Comparison of ENCODE assay signal across 25 mouse cellular contexts in genomic region chr12:102296361-102296760, GRCm38 (mm10). TPM values are rescaled to one million over a fixed set of nuclear protein-coding genes. Genes with fewer than 3 reads are reported as not detected.
DNase-seq lines count a peak whose midpoint lies in the region; ATAC-seq and TF ChIP-seq lines count a peak whose summit lies in the region.
"Had no signal": no experiment of that assay in that cellular context is flagged by ENCODE, and none has a peak within 500 bp of the region (broad histone marks: within the 10 kb centered on the region; RNA-seq: fewer than 3 reads in every experiment).

No protein-coding gene starts in this region.

- WGBS in liver, postnatal 0 days (ENCODE audit: insufficient replicate concordance) = 78% methylated on average over 1 of the region's 1 CpGs
- WGBS in liver, embryonic 12.5 days (ENCODE audit: insufficient replicate concordance) = 86% methylated on average over 1 of the region's 1 CpGs
- 78% methylated on average over 1 of the region's 1 CpGs for WGBS in macrophage (ENCODE audit: missing documents)

- no peaks in the 10 kb centered on the region for H3K9me3 ChIP-seq in liver, postnatal 0 days (ENCODE audit: low read length)
- no peaks in the 10 kb centered on the region for H3K9me3 ChIP-seq in liver, embryonic 12.5 days (replicated peaks)
- H3K9me3 ChIP-seq: forebrain, embryonic 10.5 days; forebrain, embryonic 13.5 days; heart, embryonic 15.5 days; hindbrain, embryonic 10.5 days; hindbrain, embryonic 13.5 days had no signal

- peaks cover 43% of the 10 kb centered on the region for H3K4me1 ChIP-seq in liver, postnatal 0 days (ENCODE audit: insufficient read depth)
- peaks cover 70% of the 10 kb centered on the region for H3K4me1 ChIP-seq in liver, embryonic 12.5 days
- H3K4me1 ChIP-seq: forebrain, embryonic 13.5 days had no signal

- ATAC-seq in liver, postnatal 0 days = no peak
- no peak for ATAC-seq in liver, embryonic 12.5 days
- ATAC-seq: activated CD4-positive, CD25-positive, alpha-beta regulatory T cell, adult 4 months; forebrain, embryonic 13.5 days; forebrain, embryonic 16.5 days; hindbrain, embryonic 16.5 days had no signal

- H3K4me2 ChIP-seq in liver, postnatal 0 days (ENCODE audit: low read depth, low read length) = no peak overlapping the region
- no peak overlapping the region for H3K4me2 ChIP-seq in liver, embryonic 12.5 days
- H3K4me2 ChIP-seq: forebrain, embryonic 13.5 days; heart, embryonic 11.5 days; heart, embryonic 15.5 days; hindbrain, embryonic 13.5 days had no signal

- H3K79me2 ChIP-seq in macrophage (ENCODE audit: inconsistent target) = peaks cover 77% of the 10 kb centered on the region

- H3K27me3 ChIP-seq in liver, postnatal 0 days (ENCODE audit: insufficient read depth, low read length) = no peaks in the 10 kb centered on the region
- H3K27me3 ChIP-seq in liver, embryonic 12.5 days (replicated peaks) = no peaks in the 10 kb centered on the region
- H3K27me3 ChIP-seq: forebrain, embryonic 13.5 days; heart, embryonic 15.5 days; hindbrain, embryonic 13.5 days had no signal

- no peak for DNase-seq in liver, postnatal 0 days
- DNase-seq in lung, postnatal 36 days = peak; percentile 57
- DNase-seq in lung, postnatal 14 days = no peak
- no peak for DNase-seq in B cell, adult 2 months
- DNase-seq: adrenal gland, adult 8-10 months; adrenal gland, postnatal 25 days; cerebellum, adult 18-20 months; cerebellum, adult 9-10 months; cerebellum, postnatal 14 days; gastrocnemius, postnatal 10 days; gastrocnemius, postnatal 36 days; heart, adult 2 months; heart, postnatal 10 days; heart, postnatal 36 days had no signal

- TF ChIP-seq CTCF in liver, postnatal 0 days (IDR thresholded peaks at IDR 0.05; ENCODE audit: low read depth) = no peak

- TF ChIP-seq EP300 in liver, postnatal 0 days (IDR thresholded peaks at IDR 0.05; ENCODE audit: low read depth) = no peak

- no peak overlapping the region for H3K9ac ChIP-seq in liver, postnatal 0 days (replicated peaks)
- H3K9ac ChIP-seq in liver, embryonic 12.5 days = no peak overlapping the region
- H3K9ac ChIP-seq: forebrain, embryonic 13.5 days; heart, embryonic 15.5 days; hindbrain, embryonic 13.5 days had no signal

- no peak overlapping the region for H3K4me3 ChIP-seq in liver, postnatal 0 days (ENCODE audit: low read depth, low read length)
- H3K4me3 ChIP-seq in liver, embryonic 12.5 days = no peak overlapping the region
- no peak overlapping the region for H3K4me3 ChIP-seq in macrophage (ENCODE audit: inconsistent target)
- H3K4me3 ChIP-seq: forebrain, embryonic 10.5 days; forebrain, embryonic 13.5 days; heart, adult 2 months; heart, embryonic 15.5 days; hindbrain, embryonic 10.5 days; hindbrain, embryonic 13.5 days had no signal

- peak overlapping the region; percentile 48 for H3K27ac ChIP-seq in liver, postnatal 0 days (ENCODE audit: low read depth)
- H3K27ac ChIP-seq in liver, embryonic 12.5 days = no peak overlapping the region
- H3K27ac ChIP-seq in macrophage = peak overlapping the region; percentile 27; the same call in 1 of the 2 replicates
- H3K27ac ChIP-seq: forebrain, embryonic 10.5 days; forebrain, embryonic 13.5 days; heart, adult 2 months; heart, embryonic 15.5 days; hindbrain, embryonic 10.5 days; hindbrain, embryonic 13.5 days had no signal

- H3K36me3 ChIP-seq in liver, postnatal 0 days (replicated peaks; ENCODE audit: insufficient read depth, low read length) = 0 out of 2 replicates have a peak, but pooled peaks cover 2% of the 10 kb centered on the region
- H3K36me3 ChIP-seq in liver, embryonic 12.5 days = peaks cover 3% of the 10 kb centered on the region; the same call in 1 of the 2 replicates
- H3K36me3 ChIP-seq in macrophage (ENCODE audit: inconsistent target) = no peaks in the 10 kb centered on the region
- H3K36me3 ChIP-seq: forebrain, embryonic 10.5 days; heart, embryonic 15.5 days; hindbrain, embryonic 10.5 days; hindbrain, embryonic 13.5 days had no signal

RNA-seq across cellular contexts. Expression of gene Rin3, which starts 13.5 kb away (rescaled TPM):
- 8.3 and 10.0 TPM in 2 replicates for polyA plus RNA-seq in liver, postnatal 0 days (2015; fragmentation: Nextera tagmentation; extraction: Ambion mirVana)
- 5.8 and 10.3 TPM in 2 replicates for polyA plus RNA-seq in liver, embryonic 12.5 days (2016; fragmentation: Nextera tagmentation; extraction: Ambion mirVana)
- total RNA-seq in macrophage (2018; cell fraction: chromatin; rRNA removed) = 100 to 1,000 TPM in 3 of 26 experiments, 10 to 100 TPM in 23; 34.4 to 231 (median 61.8) TPM
- 10 to 100 TPM; 12.5 to 32.2 (median 22.3) TPM for total RNA-seq in macrophage (2018; cell fraction: cytosol; rRNA removed)
- 100 to 1,000 TPM in 1 of 26 experiments, 10 to 100 TPM in 25; 21.9 to 150 (median 35.1) TPM for total RNA-seq in macrophage (2018; cell fraction: nucleus; rRNA removed)
- polyA plus RNA-seq in macrophage (2018) = 10.7 to 30.3 TPM (median 26.2 TPM) in 3 replicates
